Mouse (Mus musculus) lung, embryonic 14.5 days (tissue): ENCODE measurements at regions not wholly inside any gene's neighbourhood (a gene's known extent, or its start where the extent isn't known, plus 50 kb on each side); places are given as distances from the start of the nearest gene placed in this dataset.

ENCODE experiments used
- ATAC-seq: fragments of 200-750 bp; cut with Nextera tagmentation; 2 replicates; pipeline ENCODE4 v1.8.0; 2017; ENCODE audit warnings: mild to moderate bottlenecking, moderate TSS enrichment, moderate library complexity; ENCODE audit not compliant: insufficient read depth
- DNase-seq: peaks from one replicate; pipeline ENCODE4 v3.0.0-alpha.2; 2015
- H3K27ac ChIP-seq: fragments of 300-500 bp; sonication (generic); 2 replicates; pipeline ENCODE4 v1.5.1; 2014; ENCODE audit warnings: low read depth, mild to moderate bottlenecking, moderate library complexity
- H3K27me3 ChIP-seq: fragments of 300-500 bp; sonication (generic); 2 replicates; pipeline ENCODE4 v1.6.1; 2014; ENCODE audit warnings: low read length, control low read depth; ENCODE audit not compliant: insufficient read depth
- H3K36me3 ChIP-seq: fragments of 300-500 bp; sonication (generic); 2 replicates; pipeline ENCODE4 v1.6.1; 2014; ENCODE audit warnings: control low read depth; ENCODE audit not compliant: insufficient read depth
- H3K4me1 ChIP-seq: fragments of 300-500 bp; sonication (generic); 2 replicates; pipeline ENCODE4 v1.6.1; 2014; ENCODE audit warnings: antibody characterized with exemption, control low read depth; ENCODE audit not compliant: insufficient read depth
- H3K4me2 ChIP-seq: fragments of 300-500 bp; sonication (generic); 2 replicates; pipeline ENCODE4 v1.6.1; 2014; ENCODE audit warnings: mild to moderate bottlenecking
- H3K4me3 ChIP-seq: fragments of 300-500 bp; sonication (generic); 2 replicates; pipeline ENCODE4 v1.5.1; 2014; ENCODE audit warnings: low read depth, low read length
- H3K9ac ChIP-seq: fragments of 300-500 bp; sonication (generic); 2 replicates; pipeline ENCODE4 v1.6.1; 2014
- H3K9me3 ChIP-seq: fragments of 300-500 bp; sonication (generic); 2 replicates; pipeline ENCODE4 v1.6.1; 2016; ENCODE audit warnings: low read depth, low read length, control low read depth
- CTCF ChIP-seq: IDR thresholded peaks from 2 replicates; pipeline ENCODE4 v1.5.1; 2016; ENCODE audit warnings: antibody characterized with exemption, low read depth
- WGBS: fragments of 180-500 bp; shearing (Covaris S2); extraction: QIAGEN DNeasy Blood & Tissue Kit; methylation state at CpG from one replicate; pipeline ENCODE4 v1.1.7; 2014; 5-methylcytosine and 5-hydroxymethylcytosine counted together

DNA sequence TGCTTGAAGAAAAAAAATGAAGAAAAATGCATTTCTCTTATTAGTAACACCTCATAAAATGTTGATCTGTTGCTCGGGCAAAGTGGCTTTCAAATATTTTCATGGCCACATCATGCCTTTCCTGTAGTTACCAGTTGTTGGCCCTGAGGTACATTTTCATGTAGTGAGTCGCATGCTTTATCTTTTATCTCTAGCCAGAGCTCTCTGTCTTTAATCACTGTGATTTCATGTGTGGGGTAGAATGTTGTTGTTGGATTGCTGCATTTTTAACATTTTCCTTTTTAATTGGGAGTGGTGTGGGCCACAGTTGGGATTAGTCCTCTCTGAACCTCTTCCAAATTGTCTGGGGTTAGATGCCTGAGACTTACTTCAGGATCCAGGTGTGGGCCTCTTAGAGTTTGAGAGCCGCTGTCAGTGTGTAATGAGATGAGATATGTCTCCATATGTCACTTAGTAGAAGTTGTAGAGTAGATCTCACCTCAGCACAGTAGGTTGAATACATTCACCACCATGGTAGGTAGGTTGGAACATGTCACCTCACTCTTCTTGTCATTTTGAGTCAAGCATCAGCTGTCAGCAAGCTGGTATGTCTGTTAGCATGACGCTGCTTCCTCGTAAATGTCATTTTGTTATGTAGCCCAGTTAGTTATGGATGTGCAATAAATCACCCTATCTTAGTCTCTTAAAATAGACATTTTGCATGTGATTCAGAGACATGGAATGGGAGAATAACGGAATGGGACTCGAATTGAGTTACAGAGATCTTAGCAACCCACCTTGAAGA is 1099.7 kb upstream of the 4930412O13Rik start:
- Histone ChIP-seq H3K27me3 (no peaks in the 10 kb centered on the region), H3K9ac (no peak overlapping the region), H3K36me3 (no peaks in the 10 kb centered on the region), H3K4me1 (no peaks in the 10 kb centered on the region), H3K4me3 (no peak overlapping the region), H3K27ac (no peak overlapping the region), H3K9me3 (no peaks in the 10 kb centered on the region), H3K4me2 (no peak overlapping the region)
- ATAC-seq (no peak), DNase-seq (no peak)
- WGBS, result 73% methylated on average over 7 of the region's 7 CpGs
- no peak for TF ChIP-seq CTCF

- no peaks in the 10 kb centered on the region for H3K27me3 ChIP-seq
- no peaks in the 10 kb centered on the region for H3K36me3 ChIP-seq
- H3K9ac ChIP-seq, result no peak overlapping the region
- H3K4me2 ChIP-seq, result no peak overlapping the region
- no peak for TF ChIP-seq CTCF
- no peaks in the 10 kb centered on the region for H3K9me3 ChIP-seq
- H3K4me1 ChIP-seq, result no peaks in the 10 kb centered on the region
- DNase-seq (no peak), ATAC-seq (no peak)
- no peak overlapping the region for H3K27ac ChIP-seq
- WGBS, result 85% methylated on average over 2 of the region's 2 CpGs
- no peak overlapping the region for H3K4me3 ChIP-seq
Observed at GRCm38 (mm10) chr2:8782225-8782624, 1098.8 kb upstream of the 4930412O13Rik start.

DNA sequence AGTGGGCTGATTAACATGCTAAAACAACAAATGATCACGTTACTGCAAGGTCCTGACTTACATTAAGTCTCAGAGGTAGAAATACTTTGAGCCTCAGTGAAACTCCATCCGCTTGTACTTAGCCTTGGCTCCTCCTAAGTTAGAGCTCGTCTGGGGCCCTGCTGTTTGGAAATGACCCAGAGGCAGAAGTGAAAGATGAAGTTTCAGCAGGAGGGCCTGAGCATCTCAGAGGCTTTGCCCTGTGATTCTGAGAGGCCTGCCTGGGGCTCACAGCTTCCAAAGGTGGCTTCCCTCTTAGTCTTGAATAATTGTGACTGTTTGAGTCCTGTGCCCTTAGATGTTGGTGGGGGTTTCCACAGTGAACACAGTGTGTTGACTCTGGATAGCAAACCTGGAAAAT is 1079.0 kb upstream of the 4930412O13Rik start:
- H3K9ac ChIP-seq, result no peak overlapping the region
- no peak overlapping the region for H3K4me3 ChIP-seq
- WGBS, result 33% methylated on average over 3 of the region's 3 CpGs
- no peaks in the 10 kb centered on the region for H3K4me1 ChIP-seq
- H3K36me3 ChIP-seq, result no peaks in the 10 kb centered on the region
- DNase-seq (no peak), ATAC-seq (no peak)
- H3K9me3 ChIP-seq, result no peaks in the 10 kb centered on the region
- H3K27me3 ChIP-seq, result no peaks in the 10 kb centered on the region
- TF ChIP-seq CTCF, result no peak
- no peak overlapping the region for H3K4me2 ChIP-seq
- no peak overlapping the region for H3K27ac ChIP-seq

DNA sequence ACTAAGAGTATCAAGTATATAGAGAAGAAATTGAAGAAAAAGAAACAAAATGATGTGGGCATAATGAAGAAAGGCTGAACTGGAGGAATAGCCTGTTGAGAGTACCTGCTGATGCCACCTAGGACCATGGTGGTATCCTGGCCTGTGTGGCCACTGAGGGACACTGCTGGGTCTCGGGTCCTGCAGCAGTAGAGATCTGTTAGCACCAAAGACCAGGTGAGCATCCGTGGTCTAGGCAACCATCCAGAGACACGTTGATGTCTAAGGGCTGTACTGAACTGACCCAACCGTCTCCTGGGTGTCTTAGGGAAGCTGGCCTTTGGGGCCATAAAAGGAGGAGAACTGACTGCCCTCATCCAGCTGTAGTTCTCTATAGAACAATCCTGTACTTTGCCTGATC is 1071.4 kb upstream of the 4930412O13Rik start:
- Histone ChIP-seq H3K4me2 (no peak overlapping the region), H3K27me3 (no peaks in the 10 kb centered on the region), H3K4me1 (no peaks in the 10 kb centered on the region), H3K9ac (no peak overlapping the region), H3K9me3 (no peaks in the 10 kb centered on the region), H3K36me3 (no peaks in the 10 kb centered on the region), H3K4me3 (no peak overlapping the region), H3K27ac (no peak overlapping the region)
- DNase-seq (no peak), ATAC-seq (no peak)
- WGBS, result 80% methylated on average over 4 of the region's 4 CpGs
- no peak for TF ChIP-seq CTCF

- H3K9me3 ChIP-seq, result no peaks in the 10 kb centered on the region
- H3K4me3 ChIP-seq, result no peak overlapping the region
- H3K27ac ChIP-seq, result no peak overlapping the region
- no peak overlapping the region for H3K4me2 ChIP-seq
- 27% methylated on average over 5 of the region's 5 CpGs for WGBS
- peak; percentile 65 for DNase-seq
- H3K4me1 ChIP-seq, result no peaks in the 10 kb centered on the region
- peak; percentile 82 for ATAC-seq
- H3K36me3 ChIP-seq, result no peaks in the 10 kb centered on the region
- H3K9ac ChIP-seq, result no peak overlapping the region
- TF ChIP-seq CTCF, result no peak
- no peaks in the 10 kb centered on the region for H3K27me3 ChIP-seq
Observed at GRCm38 (mm10) chr2:8818127-8818526, 1062.9 kb upstream of the 4930412O13Rik start.

DNA sequence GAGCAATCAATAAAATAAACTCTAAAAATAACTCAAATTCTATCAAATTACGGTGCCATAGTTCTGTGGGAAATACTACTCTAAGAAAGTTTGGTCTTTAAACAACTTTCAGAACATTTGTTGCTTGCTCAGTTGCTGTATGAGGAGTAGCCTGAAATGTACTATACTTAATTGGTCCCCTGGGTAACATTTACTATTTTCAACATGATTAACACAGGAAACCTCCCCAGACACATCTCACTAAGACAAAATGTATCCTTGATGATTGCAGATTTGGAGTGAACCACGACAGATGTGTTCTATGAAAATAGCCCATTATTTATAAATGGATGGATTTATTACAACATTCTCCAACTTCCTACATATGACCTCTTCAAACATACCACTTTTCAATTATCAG is 1055.6 kb upstream of the 4930412O13Rik start:
- no peaks in the 10 kb centered on the region for H3K36me3 ChIP-seq
- no peaks in the 10 kb centered on the region for H3K4me1 ChIP-seq
- TF ChIP-seq CTCF, result no peak
- 57% methylated on average over 2 of the region's 2 CpGs for WGBS
- H3K27ac ChIP-seq, result no peak overlapping the region
- no peak for ATAC-seq
- peak; percentile 22 for DNase-seq
- H3K27me3 ChIP-seq, result no peaks in the 10 kb centered on the region
- no peak overlapping the region for H3K4me2 ChIP-seq
- H3K9ac ChIP-seq, result no peak overlapping the region
- H3K4me3 ChIP-seq, result no peak overlapping the region
- no peaks in the 10 kb centered on the region for H3K9me3 ChIP-seq
